Mouse (Mus musculus): ENCODE results near the gene Ncan. TPM values are rescaled to one million over a fixed set of nuclear protein-coding genes. Genes with fewer than 3 reads are reported as not detected.
A peak's percentile ranks its signal among the peaks of the same experiment; 100 is the strongest.

Ncan gene
- polyA plus RNA-seq, 1 experiment from 2014 or later: 169 TPM

GRCm38 (mm10) chr8:70147678-70148607 lies 27.3 kb upstream of the Ncan start:
- Histone ChIP-seq H3K9me3 (replicated peaks) (no peaks in the 10 kb centered on the region), H3K9ac (replicated peaks) (no peak overlapping the region), H3K4me3 (replicated peaks) (no peak overlapping the region), H3K4me1 (peaks cover 5% of the 10 kb centered on the region), H3K27ac (replicated peaks) (no peak overlapping the region), H3K36me3 (peaks cover 40% of the 10 kb centered on the region), H3K27me3 (replicated peaks) (0 out of 2 replicates have a peak, but pooled peaks cover 3% of the 10 kb centered on the region), H3K4me2 (no peak overlapping the region)
- 87% methylated on average over 7 of the region's 7 CpGs for WGBS
- ATAC-seq (ENCODE audit: low FRiP score): no peak

DNA sequence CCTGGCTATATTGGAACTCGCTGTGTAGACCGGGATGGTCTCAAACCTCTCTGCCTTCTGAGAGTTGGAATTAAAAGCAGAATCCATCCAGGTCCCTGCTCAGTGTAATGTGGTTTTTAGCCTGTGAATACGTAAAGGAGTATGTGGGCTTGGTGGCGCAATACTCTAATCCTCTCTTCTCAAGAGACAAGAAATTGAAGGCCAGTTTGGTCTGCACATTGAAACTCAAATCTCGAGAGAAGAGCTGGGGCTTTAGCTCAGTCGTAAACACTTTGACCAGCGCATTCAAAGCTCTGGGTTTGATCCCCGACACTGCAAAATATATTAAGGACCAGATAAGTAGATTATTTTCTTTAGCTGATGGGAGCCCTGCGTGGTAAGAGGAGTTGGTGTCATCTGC lies 19.3 kb upstream of the Ncan start:
- Histone ChIP-seq H3K9me3 (replicated peaks) (no peaks in the 10 kb centered on the region), H3K9ac (replicated peaks) (peak overlapping the region; percentile 89), H3K36me3 (peaks cover 37% of the 10 kb centered on the region), H3K4me3 (replicated peaks) (peak overlapping the region; percentile 73), H3K27ac (replicated peaks) (peak overlapping the region; percentile 86), H3K4me1 (peaks cover 25% of the 10 kb centered on the region), H3K27me3 (replicated peaks) (no peaks in the 10 kb centered on the region), H3K4me2 (peak overlapping the region; percentile 78)
- 12% methylated on average over 9 of the region's 9 CpGs for WGBS
- ATAC-seq (ENCODE audit: low FRiP score): no peak

- peak within 1 kb of the TSS; percentile 89 for H3K9ac ChIP-seq (replicated peaks)
- ATAC-seq (ENCODE audit: low FRiP score): peak; percentile 98
Observed at GRCm38 (mm10) chr8:70139026-70139857, 18.6 kb upstream of the Ncan start, which contains the start of the genes Rfxank, Borcs8 and Mef2b. Gene Rfxank (minus strand): TSS chr8:70139154. Gene Borcs8 (plus strand): TSS chr8:70139499. Gene Mef2b (plus strand): TSS chr8:70139711.

DNA sequence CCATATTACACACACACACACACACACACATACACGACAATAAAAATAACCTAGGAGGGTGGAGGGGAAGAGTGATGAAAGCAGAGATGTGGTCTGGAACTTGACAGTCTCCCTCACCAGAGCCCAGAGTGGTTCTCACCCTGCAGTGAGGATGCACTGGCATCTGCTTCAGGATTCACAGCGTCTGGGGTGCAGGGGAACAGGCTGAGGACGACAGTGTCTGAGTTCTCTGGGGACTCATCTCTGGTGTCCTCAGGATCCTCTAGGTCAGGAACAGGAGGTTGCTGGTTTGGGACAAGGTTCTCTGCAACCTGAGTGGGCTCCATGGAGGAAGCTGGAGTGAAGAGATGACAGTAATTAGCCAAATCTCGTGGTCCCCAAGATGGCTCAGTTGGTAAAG lies 17.2 kb upstream of the Ncan start:
- no peak for ATAC-seq (ENCODE audit: low FRiP score)
- WGBS: 84% methylated on average over 4 of the region's 4 CpGs
- peak overlapping the region; percentile 73; the same call in 1 of the 2 replicates for H3K4me3 ChIP-seq (replicated peaks)
- H3K27ac ChIP-seq (replicated peaks): no peak overlapping the region
- H3K9ac ChIP-seq (replicated peaks): peak overlapping the region; percentile 44; the same call in 1 of the 2 replicates
- peaks cover 25% of the 10 kb centered on the region for H3K4me1 ChIP-seq
- peak overlapping the region; percentile 78 for H3K4me2 ChIP-seq
- no peaks in the 10 kb centered on the region for H3K27me3 ChIP-seq (replicated peaks)
- H3K9me3 ChIP-seq (replicated peaks): no peaks in the 10 kb centered on the region
- H3K36me3 ChIP-seq: peaks cover 36% of the 10 kb centered on the region

More at GRCm38 (mm10) chr8:70139026-70139857, 18.6 kb upstream of the Ncan start, which contains the start of the genes Rfxank, Borcs8 and Mef2b:
- Histone ChIP-seq H3K4me2 (peak within 1 kb of the TSS; percentile 78), H3K36me3 (peaks cover 37% of the 10 kb centered on the region), H3K4me1 (peaks cover 25% of the 10 kb centered on the region), H3K27me3 (replicated peaks) (no peaks in the 10 kb centered on the region), H3K27ac (replicated peaks) (peak within 1 kb of the TSS; percentile 86), H3K9me3 (replicated peaks) (no peaks in the 10 kb centered on the region), H3K4me3 (replicated peaks) (peak within 1 kb of the TSS; percentile 73)
- WGBS: under 1% methylated on average over 46 of the region's 46 CpGs

- Histone ChIP-seq H3K27me3 (replicated peaks) (no peaks in the 10 kb centered on the region), H3K4me2 (no peak overlapping the region), H3K9ac (replicated peaks) (no peak overlapping the region), H3K36me3 (peaks cover 27% of the 10 kb centered on the region), H3K27ac (replicated peaks) (no peak overlapping the region), H3K4me1 (peaks cover 36% of the 10 kb centered on the region), H3K9me3 (replicated peaks) (no peaks in the 10 kb centered on the region), H3K4me3 (replicated peaks) (no peak overlapping the region)
- ATAC-seq (ENCODE audit: low FRiP score): no peak
- 89% methylated on average over 4 of the region's 4 CpGs for WGBS
Observed at GRCm38 (mm10) chr8:70136591-70136990, 15.9 kb upstream of the Ncan start.

- H3K27me3 ChIP-seq (replicated peaks): no peaks in the 10 kb centered on the region
- H3K9ac ChIP-seq (replicated peaks): no peak overlapping the region
- no peak overlapping the region for H3K4me2 ChIP-seq
- H3K9me3 ChIP-seq (replicated peaks): no peaks in the 10 kb centered on the region
- WGBS: 94% methylated on average over 9 of the region's 9 CpGs
- H3K4me3 ChIP-seq (replicated peaks): no peak overlapping the region
- no peak for ATAC-seq (ENCODE audit: low FRiP score)
- peaks cover 37% of the 10 kb centered on the region for H3K4me1 ChIP-seq
- no peak overlapping the region for H3K27ac ChIP-seq (replicated peaks)
- H3K36me3 ChIP-seq: peaks cover 27% of the 10 kb centered on the region
Observed at GRCm38 (mm10) chr8:70134931-70135330, 14.3 kb upstream of the Ncan start.

DNA sequence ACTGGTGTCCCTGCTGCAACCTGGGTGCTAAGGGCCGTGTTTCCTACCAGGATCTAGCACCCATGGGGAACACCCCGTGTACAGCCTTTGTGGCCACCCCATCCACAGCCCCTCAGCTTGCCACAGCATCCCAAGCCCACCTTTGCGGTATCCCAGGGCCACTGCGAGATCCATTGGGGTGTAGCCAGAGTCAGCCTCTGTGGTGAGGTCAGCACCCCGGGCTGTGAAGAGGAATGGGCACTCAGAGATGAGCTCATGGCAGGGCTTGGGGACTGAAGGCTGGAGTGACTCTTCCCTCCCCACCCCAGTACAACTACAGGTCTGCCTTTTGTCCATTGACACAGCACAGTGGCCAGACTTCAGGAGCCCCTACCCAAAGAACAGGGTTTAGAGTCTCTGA lies 13.4 kb upstream of the Ncan start:
- Histone ChIP-seq H3K4me2 (no peak overlapping the region), H3K4me3 (replicated peaks) (no peak overlapping the region), H3K9ac (replicated peaks) (no peak overlapping the region), H3K9me3 (replicated peaks) (no peaks in the 10 kb centered on the region), H3K4me1 (peaks cover 40% of the 10 kb centered on the region), H3K27ac (replicated peaks) (no peak overlapping the region), H3K36me3 (peaks cover 27% of the 10 kb centered on the region), H3K27me3 (replicated peaks) (no peaks in the 10 kb centered on the region)
- no peak for ATAC-seq (ENCODE audit: low FRiP score)
- WGBS: 95% methylated on average over 5 of the region's 5 CpGs

DNA sequence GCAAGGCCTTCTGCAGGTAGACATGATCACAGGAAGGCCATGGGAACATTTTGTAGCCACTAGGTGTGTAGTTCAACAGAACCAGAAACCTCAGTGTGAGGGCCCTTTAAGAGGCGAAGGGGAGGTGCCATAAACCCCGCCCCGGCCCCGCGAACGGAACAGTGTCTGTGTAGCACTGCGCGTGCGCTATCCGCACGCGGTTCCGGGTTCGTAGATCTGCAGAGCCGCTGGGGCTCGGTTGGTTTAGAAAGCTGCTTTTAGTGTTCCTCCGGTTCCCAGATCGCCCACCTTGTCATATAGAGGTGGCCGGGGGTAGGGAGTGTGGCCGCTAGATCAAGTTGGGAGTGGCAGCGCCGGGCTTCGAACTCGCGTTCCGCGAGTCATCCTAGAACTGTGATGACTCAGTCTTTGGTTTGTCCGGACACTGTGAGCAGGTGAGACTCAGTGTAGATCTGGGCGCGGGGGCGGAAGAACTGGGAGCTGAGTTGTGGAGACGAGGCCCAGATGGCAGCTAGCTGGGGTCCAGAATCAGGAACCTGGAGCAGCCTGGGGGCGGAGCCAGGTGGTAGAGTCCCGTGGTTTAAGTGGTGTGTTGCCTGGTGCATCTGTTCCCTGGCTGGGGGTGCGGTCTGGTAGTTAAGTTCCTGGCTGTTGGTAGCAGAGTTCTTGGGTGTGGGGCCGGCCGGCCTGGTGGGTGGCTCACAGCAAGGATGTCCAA lies 10.7 kb upstream of the Ncan start, which contains the start of gene Nr2c2ap:
Nr2c2ap (plus strand) TSS at position 168 of the 718 bp plus-strand sequence.
- peaks cover 27% of the 10 kb centered on the region for H3K36me3 ChIP-seq
- H3K9ac ChIP-seq (replicated peaks): peak within 1 kb of the TSS; percentile 56
- H3K27ac ChIP-seq (replicated peaks): peak within 1 kb of the TSS; percentile 77
- no peaks in the 10 kb centered on the region for H3K9me3 ChIP-seq (replicated peaks)
- no peaks in the 10 kb centered on the region for H3K27me3 ChIP-seq (replicated peaks)
- peak; percentile 84 for ATAC-seq (ENCODE audit: low FRiP score)
- WGBS: 3% methylated on average over 37 of the region's 37 CpGs
- H3K4me2 ChIP-seq: peak within 1 kb of the TSS; percentile 94
- peaks cover 31% of the 10 kb centered on the region for H3K4me1 ChIP-seq
- H3K4me3 ChIP-seq (replicated peaks): peak within 1 kb of the TSS; percentile 82

GRCm38 (mm10) chr8:70130066-70130465 lies 9.4 kb upstream of the Ncan start:
- H3K9ac ChIP-seq (replicated peaks): no peak overlapping the region
- peak overlapping the region; percentile 77 for H3K27ac ChIP-seq (replicated peaks)
- 92% methylated on average over 3 of the region's 3 CpGs for WGBS
- peaks cover 16% of the 10 kb centered on the region for H3K36me3 ChIP-seq
- ATAC-seq (ENCODE audit: low FRiP score): no peak
- H3K9me3 ChIP-seq (replicated peaks): no peaks in the 10 kb centered on the region
- H3K4me2 ChIP-seq: no peak overlapping the region
- H3K4me1 ChIP-seq: peaks cover 31% of the 10 kb centered on the region
- no peak overlapping the region for H3K4me3 ChIP-seq (replicated peaks)
- peaks cover 2% of the 10 kb centered on the region; the same call in 1 of the 2 replicates for H3K27me3 ChIP-seq (replicated peaks)

DNA sequence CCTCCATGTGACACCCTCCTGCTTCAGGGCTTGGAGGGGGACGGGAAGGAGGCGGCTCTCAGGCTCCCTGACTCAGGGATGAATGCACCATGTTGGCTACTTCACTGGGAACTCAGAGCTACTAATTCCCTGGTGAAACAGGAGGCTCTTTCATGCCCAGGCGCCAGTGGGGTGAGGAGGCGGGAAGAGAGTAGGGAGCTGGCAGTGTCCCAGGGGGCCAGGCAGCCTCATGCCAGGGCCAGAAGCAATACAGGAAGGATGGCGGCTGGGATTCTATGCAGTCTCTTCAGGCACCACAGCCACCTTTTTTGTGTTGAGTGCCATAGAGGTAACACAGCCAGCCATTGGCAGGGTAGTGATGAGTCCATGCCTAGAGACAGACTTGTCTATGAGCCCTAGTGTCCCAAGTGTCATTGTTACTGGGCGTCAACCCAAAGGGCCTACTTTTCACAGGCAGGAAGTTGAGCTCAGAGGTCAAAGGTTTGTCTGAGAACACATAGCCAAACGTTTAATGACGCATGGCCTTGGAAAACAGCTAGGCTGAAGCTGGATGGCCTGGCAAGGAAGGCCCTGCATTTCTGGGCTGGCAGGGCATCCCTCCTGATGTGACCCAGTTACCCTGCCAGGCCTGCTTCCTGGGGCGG lies 8.8 kb upstream of the Ncan start:
- Histone ChIP-seq H3K36me3 (peaks cover 10% of the 10 kb centered on the region), H3K27me3 (replicated peaks) (peaks cover 5% of the 10 kb centered on the region; the same call in 1 of the 2 replicates), H3K9me3 (replicated peaks) (no peaks in the 10 kb centered on the region), H3K9ac (replicated peaks) (no peak overlapping the region), H3K4me2 (no peak overlapping the region), H3K4me1 (peaks cover 31% of the 10 kb centered on the region), H3K27ac (replicated peaks) (peak overlapping the region; percentile 77), H3K4me3 (replicated peaks) (no peak overlapping the region)
- peak; percentile 54 for ATAC-seq (ENCODE audit: low FRiP score)
- 64% methylated on average over 9 of the region's 9 CpGs for WGBS

All from neural tube, embryonic 15.5 days (tissue).